34 mouse cellular contexts compared by ENCODE assay signal in the genomic region with DNA sequence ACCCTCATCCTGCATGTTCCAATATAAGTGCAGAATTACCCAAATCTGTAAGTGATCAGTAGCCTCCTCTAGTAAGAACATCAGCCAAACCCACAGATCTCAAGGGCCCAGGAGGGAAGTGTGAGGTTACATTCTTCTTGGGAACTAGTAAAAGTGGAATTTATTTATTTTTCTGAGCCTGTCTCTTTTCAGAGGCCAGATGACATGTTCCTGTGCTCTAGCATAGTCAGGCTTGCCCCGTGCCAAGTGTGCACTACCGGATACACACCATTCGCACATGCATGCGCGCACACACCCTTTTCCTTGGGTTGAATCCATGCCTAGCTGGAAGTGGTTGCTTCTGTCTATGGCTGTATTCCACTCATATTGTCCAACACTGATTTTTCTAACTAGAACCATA. TPM values are rescaled to one million over a fixed set of nuclear protein-coding genes. Genes with fewer than 3 reads are reported as not detected.
DNase-seq lines count a peak whose midpoint lies in the region; ATAC-seq and TF ChIP-seq lines count a peak whose summit lies in the region.
"Had no signal": no experiment of that assay in that cellular context is flagged by ENCODE, and none has a peak within 500 bp of the region (broad histone marks: within the 10 kb centered on the region; RNA-seq: fewer than 3 reads in every experiment).

No protein-coding gene starts in this region.

- H3K9ac ChIP-seq in liver, adult 2 months (ENCODE audit: low read depth, low read length), result no peak overlapping the region
- H3K9ac ChIP-seq in liver, postnatal 0 days (replicated peaks), result no peak overlapping the region
- H3K9ac ChIP-seq: limb, embryonic 12.5 days; liver, embryonic 13.5 days had no signal

- no peak overlapping the region for H3K4me2 ChIP-seq in liver, postnatal 0 days (ENCODE audit: low read depth, low read length)
- H3K4me2 ChIP-seq: limb, embryonic 12.5 days; liver, embryonic 13.5 days; midbrain, embryonic 11.5 days had no signal

- no peaks in the 10 kb centered on the region for H3K9me3 ChIP-seq in liver, postnatal 0 days (ENCODE audit: low read length)
- H3K9me3 ChIP-seq in limb, embryonic 10.5 days (replicated peaks), result no peaks in the 10 kb centered on the region
- H3K9me3 ChIP-seq: hindbrain, embryonic 10.5 days; limb, embryonic 12.5 days; liver, embryonic 13.5 days had no signal

- TF ChIP-seq POLR2A in liver, adult 2 months (IDR thresholded peaks at IDR 0.05; ENCODE audit: extremely low read depth, insufficient read depth, low read length), result no peak

- no peak for DNase-seq in liver, adult 2 months (ENCODE audit: extremely low read depth, low read depth, low spot score)
- no peak for DNase-seq in liver, postnatal 0 days
- peak; percentile 71 for DNase-seq in 3T3-L1 (ENCODE audit: low read depth, low spot score)
- DNase-seq in NIH3T3 (ENCODE audit: low read depth), result peak; percentile 52
- peak; percentile 25 for DNase-seq in limb, embryonic 10.5 days (ENCODE audit: low spot score)
- no peak for DNase-seq in kidney, adult 9 months
- no peak for DNase-seq in adrenal gland, postnatal 10 days
- DNase-seq: adrenal gland, postnatal 25 days; cerebellum, adult 11-12 months; cerebellum, adult 9-11 months; gastrocnemius, postnatal 25 days; heart, postnatal 14 days; kidney, adult 18-20 months; layer of hippocampus, adult 9-11 months; liver, embryonic 13.5 days; right cerebral cortex, postnatal 25 days; spleen, adult 18-20 months; thymus, postnatal 25 days had no signal

- TF ChIP-seq EP300 in liver, postnatal 0 days (IDR thresholded peaks at IDR 0.05; ENCODE audit: low read depth), result no peak

- H3K4me1 ChIP-seq in liver, adult 2 months (ENCODE audit: control insufficient read depth, insufficient read depth, low read length), result peaks cover 13% of the 10 kb centered on the region
- peaks cover 3% of the 10 kb centered on the region; the same call in 1 of the 2 replicates for H3K4me1 ChIP-seq in liver, postnatal 0 days (ENCODE audit: insufficient read depth)
- H3K4me1 ChIP-seq in limb, embryonic 10.5 days, result peaks cover 5% of the 10 kb centered on the region
- H3K4me1 ChIP-seq: liver, embryonic 13.5 days had no signal

- TF ChIP-seq CTCF in liver, adult 2 months (IDR thresholded peaks at IDR 0.05; ENCODE audit: low read depth, low read length), result no peak
- TF ChIP-seq CTCF in liver, postnatal 0 days (IDR thresholded peaks at IDR 0.05; ENCODE audit: low read depth), result no peak

- WGBS in liver, adult 2 months, result 93% methylated on average over 5 of the region's 5 CpGs
- 84% methylated on average over 5 of the region's 5 CpGs for WGBS in liver, postnatal 0 days (ENCODE audit: insufficient replicate concordance)
- 94% methylated on average over 5 of the region's 5 CpGs for WGBS in limb, embryonic 10.5 days

- H3K27ac ChIP-seq in liver, adult 2 months (replicated peaks; ENCODE audit: insufficient read depth, low read depth, low read length), result peak overlapping the region; percentile 89
- H3K27ac ChIP-seq in liver, postnatal 0 days (ENCODE audit: low read depth), result no peak overlapping the region
- no peak overlapping the region for H3K27ac ChIP-seq in limb, embryonic 10.5 days
- H3K27ac ChIP-seq: hindbrain, embryonic 10.5 days; limb, embryonic 12.5 days; liver, embryonic 13.5 days had no signal

- H3K36me3 ChIP-seq in liver, adult 2 months (ENCODE audit: control insufficient read depth, insufficient read depth, low read length), result no peaks in the 10 kb centered on the region
- no peaks in the 10 kb centered on the region for H3K36me3 ChIP-seq in liver, postnatal 0 days (replicated peaks; ENCODE audit: insufficient read depth, low read length)
- H3K36me3 ChIP-seq in limb, embryonic 10.5 days, result no peaks in the 10 kb centered on the region
- H3K36me3 ChIP-seq: hindbrain, embryonic 10.5 days; limb, embryonic 12.5 days; liver, embryonic 13.5 days had no signal

- H3K27me3 ChIP-seq in liver, adult 2 months (ENCODE audit: control insufficient read depth, insufficient read depth, low read length), result no peaks in the 10 kb centered on the region
- no peaks in the 10 kb centered on the region for H3K27me3 ChIP-seq in liver, postnatal 0 days (ENCODE audit: insufficient read depth, low read length)
- no peaks in the 10 kb centered on the region for H3K27me3 ChIP-seq in limb, embryonic 10.5 days (ENCODE audit: low read depth, poor library complexity, severe bottlenecking)
- H3K27me3 ChIP-seq: CH12.LX had no signal

- ATAC-seq in liver, postnatal 0 days, result no peak

- no peak overlapping the region for H3K4me3 ChIP-seq in liver, adult 2 months (ENCODE audit: insufficient read depth, low read depth, low read length)
- H3K4me3 ChIP-seq in liver, postnatal 0 days (ENCODE audit: low read depth, low read length), result no peak overlapping the region
- H3K4me3 ChIP-seq in limb, embryonic 10.5 days, result no peak overlapping the region
- H3K4me3 ChIP-seq: hindbrain, embryonic 10.5 days; limb, embryonic 12.5 days; liver, embryonic 13.5 days had no signal

- H3K79me2 ChIP-seq in liver, adult 2 months (ENCODE audit: control insufficient read depth, insufficient read depth, low read length), result no peaks in the 10 kb centered on the region

RNA-seq across cellular contexts. Expression of a gene that starts 17.4 kb away (rescaled TPM):
- total RNA-seq in liver, adult 2 months (2014; rRNA removed), result 300 and 328 TPM in 2 replicates
- 92.9 and 108 TPM in 2 replicates for polyA plus RNA-seq in liver, adult 2 months (2012; rRNA removed)
- polyA plus RNA-seq in liver, postnatal 0 days (2015; fragmentation: Nextera tagmentation; extraction: Ambion mirVana), result 50.3 and 50.8 TPM in 2 replicates
- polyA plus RNA-seq in limb, embryonic 10.5 days (2016; fragmentation: Nextera tagmentation; extraction: Ambion mirVana), result 103 and 121 TPM in 2 replicates
- total RNA-seq in adrenal gland, postnatal 10 days (2021), result 100 to 1,000 TPM; 104 to 117 TPM

RNA-seq across cellular contexts. Expression of a gene that starts 22.2 kb away (rescaled TPM):
- not detected in 2 replicates for total RNA-seq in liver, adult 2 months (2014; rRNA removed)
- polyA plus RNA-seq in liver, adult 2 months (2012; rRNA removed), result not detected in 2 replicates
- polyA plus RNA-seq in liver, postnatal 0 days (2015; fragmentation: Nextera tagmentation; extraction: Ambion mirVana), result not detected in 2 replicates
- polyA plus RNA-seq in limb, embryonic 10.5 days (2016; fragmentation: Nextera tagmentation; extraction: Ambion mirVana), result not detected in 2 replicates
- not detected for total RNA-seq in adrenal gland, postnatal 10 days (2021)
- total RNA-seq: adrenal gland, postnatal 25 days; CH12.LX; ES-E14; gastrocnemius, adult 18-20 months; gastrocnemius, postnatal 25 days; heart, adult 8-10 months; heart, postnatal 14 days; megakaryocyte, adult 5-6 weeks; neutrophil, adult 5-6 weeks had no signal
- polyA plus RNA-seq: C2C12; forebrain, embryonic 14.5 days; heart, embryonic 14.5 days; intestine, embryonic 14.5 days; kidney, embryonic 16.5 days; liver, embryonic 13.5 days; neural tube, embryonic 11.5 days; stomach, embryonic 16.5 days had no signal

RNA-seq across cellular contexts. Expression of a gene that starts 25.7 kb away (rescaled TPM):
- total RNA-seq in liver, adult 2 months (2014; rRNA removed), result 640 and 691 TPM in 2 replicates
- 491 and 636 TPM in 2 replicates for polyA plus RNA-seq in liver, adult 2 months (2012; rRNA removed)
- 202 and 206 TPM in 2 replicates for polyA plus RNA-seq in liver, postnatal 0 days (2015; fragmentation: Nextera tagmentation; extraction: Ambion mirVana)
- polyA plus RNA-seq in limb, embryonic 10.5 days (2016; fragmentation: Nextera tagmentation; extraction: Ambion mirVana), result 129 and 133 TPM in 2 replicates
- total RNA-seq in adrenal gland, postnatal 10 days (2021), result 100 to 1,000 TPM; 156 to 161 TPM

RNA-seq across cellular contexts. Expression of a gene that starts 44.3 kb away (rescaled TPM):
- total RNA-seq in liver, adult 2 months (2014; rRNA removed), result 27.2 and 39.1 TPM in 2 replicates
- 43.3 and 44.8 TPM in 2 replicates for polyA plus RNA-seq in liver, adult 2 months (2012; rRNA removed)
- 70.5 and 72.2 TPM in 2 replicates for polyA plus RNA-seq in liver, postnatal 0 days (2015; fragmentation: Nextera tagmentation; extraction: Ambion mirVana)
- polyA plus RNA-seq in limb, embryonic 10.5 days (2016; fragmentation: Nextera tagmentation; extraction: Ambion mirVana), result 314 and 323 TPM in 2 replicates
- total RNA-seq in adrenal gland, postnatal 10 days (2021), result 10 to 100 TPM; 75.1 to 78.8 TPM

Comparison
In these comparisons a context has a peak if more than half of its experiments do, and no peak if none do; other contexts are left out.
1. DNase-seq: peak in 3T3-L1 (single experiment), NIH3T3 (single experiment) and limb, embryonic 10.5 days (single experiment); none in liver, adult 2 months (single experiment), liver, postnatal 0 days (single experiment), kidney, adult 9 months (single experiment) and adrenal gland, postnatal 10 days (single experiment).